Mouse (Mus musculus): ENCODE measurements at regions not wholly inside any gene's neighbourhood (a gene's known extent, or its start where the extent isn't known, plus 50 kb on each side); places are given as distances from the start of the nearest gene placed in this dataset.

DNA sequence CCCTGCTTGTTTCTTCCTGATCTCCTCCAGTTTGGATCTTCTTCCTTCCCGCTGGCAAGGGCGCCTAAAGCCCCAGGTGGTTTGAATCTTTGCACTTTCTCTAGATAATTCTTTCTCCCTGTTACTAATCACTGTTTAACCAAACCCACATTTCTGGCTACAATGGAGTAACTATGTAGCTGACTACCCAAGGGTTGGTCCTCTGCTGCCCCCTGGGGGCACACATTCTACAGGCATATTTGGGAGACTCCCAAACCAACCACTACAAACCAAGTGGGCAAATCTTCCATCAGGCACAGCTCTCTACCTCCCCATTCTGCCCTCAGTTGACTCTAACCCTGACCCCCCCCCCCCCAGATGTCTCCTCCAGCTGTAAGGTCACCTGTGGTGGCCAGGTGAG is 98.7 kb downstream of the 4930564D02Rik start:
- Histone ChIP-seq H3K9me3 (ENCODE audit: low read length) (peaks cover 2% of the 10 kb centered on the region; the same call in 1 of the 2 replicates), H3K4me1 (replicated peaks; ENCODE audit: low read depth, low read length) (no peaks in the 10 kb centered on the region), H3K27me3 (ENCODE audit: insufficient read depth, low read length) (0 out of 2 replicates have a peak, but pooled peaks cover 11% of the 10 kb centered on the region), H3K4me3 (replicated peaks; ENCODE audit: low read length) (no peak overlapping the region), H3K36me3 (ENCODE audit: insufficient read depth, low read length) (no peaks in the 10 kb centered on the region)
- TF ChIP-seq CTCF (conservative IDR thresholded peaks at IDR 0.05; ENCODE audit: low read length) (peak; percentile 48), POU5F1 (IDR thresholded peaks at IDR 0.05; ENCODE audit: borderline replicate concordance, low read length) (no peak)

DNA sequence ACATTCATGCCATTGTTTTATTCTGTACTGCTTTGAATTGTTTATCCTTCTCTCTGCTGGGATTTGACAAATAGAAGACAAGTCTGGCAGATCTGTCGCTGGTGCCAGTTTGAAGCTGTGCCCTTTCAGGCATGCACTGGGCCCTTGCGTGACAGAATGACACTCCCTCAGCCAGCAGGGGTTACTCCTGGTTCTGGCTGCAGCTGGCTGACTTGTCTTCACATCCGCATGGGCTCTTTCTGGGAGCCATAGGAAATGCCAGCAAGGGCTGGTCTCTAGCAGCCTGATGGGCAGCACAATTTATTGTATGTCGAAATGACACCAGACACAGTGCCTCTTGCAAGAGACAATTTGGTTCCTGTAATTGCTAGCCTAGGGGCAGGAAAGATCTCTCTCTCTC is 102.5 kb downstream of the 4930564D02Rik start:
- Histone ChIP-seq H3K36me3 (ENCODE audit: insufficient read depth, low read length) (no peaks in the 10 kb centered on the region), H3K27me3 (ENCODE audit: insufficient read depth, low read length) (0 out of 2 replicates have a peak, but pooled peaks cover 5% of the 10 kb centered on the region), H3K9me3 (ENCODE audit: low read length) (peaks cover 5% of the 10 kb centered on the region; the same call in 1 of the 2 replicates), H3K4me3 (replicated peaks; ENCODE audit: low read length) (no peak overlapping the region), H3K4me1 (replicated peaks; ENCODE audit: low read depth, low read length) (no peaks in the 10 kb centered on the region)
- TF ChIP-seq CTCF (conservative IDR thresholded peaks at IDR 0.05; ENCODE audit: low read length) (no peak), POU5F1 (IDR thresholded peaks at IDR 0.05; ENCODE audit: borderline replicate concordance, low read length) (no peak), NANOG (IDR thresholded peaks at IDR 0.05; ENCODE audit: borderline replicate concordance, low read length) (no peak)

DNA sequence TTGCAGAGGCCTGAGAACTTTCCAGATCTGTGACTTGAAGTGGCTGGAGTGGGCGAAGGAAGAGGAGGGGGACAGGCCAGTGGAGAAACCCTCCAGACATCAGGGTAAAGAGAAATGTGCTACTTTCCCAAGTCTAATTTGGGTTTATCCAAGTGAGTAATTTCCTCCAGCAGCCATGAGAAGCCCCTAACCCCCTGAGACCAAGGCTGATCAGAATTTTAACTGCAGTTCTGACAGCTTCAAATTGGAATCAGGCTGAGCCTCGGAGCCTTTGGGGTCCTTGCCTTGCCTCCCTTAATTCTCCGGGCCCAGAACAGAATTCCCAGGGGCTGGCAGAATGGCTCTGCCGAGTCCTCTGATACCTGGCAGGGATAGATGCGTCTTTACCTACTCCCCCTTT is 104.9 kb downstream of the 4930564D02Rik start:
- Histone ChIP-seq H3K27me3 (ENCODE audit: insufficient read depth, low read length) (0 out of 2 replicates have a peak, but pooled peaks cover 4% of the 10 kb centered on the region), H3K4me3 (replicated peaks; ENCODE audit: low read length) (no peak overlapping the region), H3K36me3 (ENCODE audit: insufficient read depth, low read length) (no peaks in the 10 kb centered on the region), H3K9me3 (ENCODE audit: low read length) (peaks cover 5% of the 10 kb centered on the region; the same call in 1 of the 2 replicates), H3K4me1 (replicated peaks; ENCODE audit: low read depth, low read length) (no peaks in the 10 kb centered on the region)
- TF ChIP-seq NANOG (IDR thresholded peaks at IDR 0.05; ENCODE audit: borderline replicate concordance, low read length) (no peak), POU5F1 (IDR thresholded peaks at IDR 0.05; ENCODE audit: borderline replicate concordance, low read length) (no peak), CTCF (conservative IDR thresholded peaks at IDR 0.05; ENCODE audit: low read length) (no peak)

DNA sequence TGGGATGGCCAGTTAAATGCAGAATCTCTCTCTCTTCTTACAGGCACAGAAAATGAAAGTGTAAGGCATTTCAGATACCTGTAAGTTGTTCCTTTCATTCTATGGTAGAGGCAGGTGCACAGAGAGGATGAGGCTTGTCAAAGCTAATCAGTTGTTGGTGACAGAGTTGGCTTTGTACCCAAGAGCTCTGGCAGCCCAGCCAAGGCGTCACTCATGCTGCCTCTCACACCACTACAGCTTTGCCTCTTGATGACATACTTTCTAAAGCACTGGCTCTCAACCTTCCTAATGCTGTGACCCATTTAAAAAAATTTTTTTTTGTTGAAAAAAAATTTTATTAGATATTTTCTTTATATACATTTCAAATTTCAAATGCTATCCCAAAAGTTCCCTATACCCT is 105.4 kb downstream of the 4930564D02Rik start:
- Histone ChIP-seq H3K4me1 (replicated peaks; ENCODE audit: low read depth, low read length) (no peaks in the 10 kb centered on the region), H3K36me3 (ENCODE audit: insufficient read depth, low read length) (no peaks in the 10 kb centered on the region), H3K9me3 (ENCODE audit: low read length) (peaks cover 5% of the 10 kb centered on the region; the same call in 1 of the 2 replicates), H3K4me3 (replicated peaks; ENCODE audit: low read length) (no peak overlapping the region), H3K27me3 (ENCODE audit: insufficient read depth, low read length) (0 out of 2 replicates have a peak, but pooled peaks cover 4% of the 10 kb centered on the region)
- no peak for TF ChIP-seq POU5F1 (IDR thresholded peaks at IDR 0.05; ENCODE audit: borderline replicate concordance, low read length)
- no peak for TF ChIP-seq NANOG (IDR thresholded peaks at IDR 0.05; ENCODE audit: borderline replicate concordance, low read length)
- no peak for TF ChIP-seq CTCF (conservative IDR thresholded peaks at IDR 0.05; ENCODE audit: low read length)

DNA sequence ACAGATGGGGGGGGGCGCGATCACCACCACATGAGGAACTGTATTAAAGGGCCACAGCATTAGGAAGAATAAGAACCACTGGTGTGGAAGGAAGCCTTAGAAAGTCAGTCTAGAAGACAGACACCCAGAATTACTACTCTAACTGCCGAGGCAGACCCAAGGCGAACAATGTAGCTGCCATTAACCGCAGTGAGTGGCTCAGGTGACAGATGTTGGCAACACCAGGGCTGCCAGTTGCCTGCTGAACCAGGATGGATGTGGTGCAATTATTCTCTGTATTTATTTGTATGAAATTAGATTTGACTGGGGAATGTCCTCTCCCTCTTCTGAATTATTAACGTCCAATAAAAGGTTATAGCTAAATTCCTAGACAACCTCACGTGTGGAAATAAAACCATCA is 124.7 kb downstream of the 4930564D02Rik start:
- Histone ChIP-seq H3K27me3 (ENCODE audit: insufficient read depth, low read length) (no peaks in the 10 kb centered on the region), H3K36me3 (ENCODE audit: insufficient read depth, low read length) (no peaks in the 10 kb centered on the region), H3K4me3 (replicated peaks; ENCODE audit: low read length) (no peak overlapping the region), H3K9me3 (ENCODE audit: low read length) (no peaks in the 10 kb centered on the region), H3K4me1 (replicated peaks; ENCODE audit: low read depth, low read length) (no peaks in the 10 kb centered on the region)
- no peak for TF ChIP-seq NANOG (IDR thresholded peaks at IDR 0.05; ENCODE audit: borderline replicate concordance, low read length)
- no peak for TF ChIP-seq POU5F1 (IDR thresholded peaks at IDR 0.05; ENCODE audit: borderline replicate concordance, low read length)
- no peak for TF ChIP-seq CTCF (conservative IDR thresholded peaks at IDR 0.05; ENCODE audit: low read length)

DNA sequence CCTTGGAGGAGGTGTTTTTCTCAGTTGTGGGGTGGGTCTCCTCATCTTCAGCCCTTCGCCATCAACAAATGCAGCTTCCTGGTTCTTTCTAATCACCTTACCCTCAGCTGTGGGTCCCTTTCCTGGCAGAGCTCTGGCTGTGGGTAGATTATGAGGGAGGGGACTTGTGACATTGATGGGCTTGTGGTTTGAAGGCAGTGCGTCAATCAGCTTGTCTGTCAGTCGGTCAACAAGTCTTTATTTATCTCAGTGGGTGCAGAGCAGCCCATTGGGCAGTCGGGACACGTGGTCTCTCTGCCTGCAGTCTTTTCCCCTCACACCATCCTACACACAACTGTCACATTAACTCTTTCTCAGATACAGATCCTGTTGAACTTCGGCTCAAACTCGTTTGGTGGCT is 125.2 kb downstream of the 4930564D02Rik start:
- TF ChIP-seq POU5F1 (IDR thresholded peaks at IDR 0.05; ENCODE audit: borderline replicate concordance, low read length): no peak
- TF ChIP-seq NANOG (IDR thresholded peaks at IDR 0.05; ENCODE audit: borderline replicate concordance, low read length): no peak
- no peak for TF ChIP-seq CTCF (conservative IDR thresholded peaks at IDR 0.05; ENCODE audit: low read length)

DNA sequence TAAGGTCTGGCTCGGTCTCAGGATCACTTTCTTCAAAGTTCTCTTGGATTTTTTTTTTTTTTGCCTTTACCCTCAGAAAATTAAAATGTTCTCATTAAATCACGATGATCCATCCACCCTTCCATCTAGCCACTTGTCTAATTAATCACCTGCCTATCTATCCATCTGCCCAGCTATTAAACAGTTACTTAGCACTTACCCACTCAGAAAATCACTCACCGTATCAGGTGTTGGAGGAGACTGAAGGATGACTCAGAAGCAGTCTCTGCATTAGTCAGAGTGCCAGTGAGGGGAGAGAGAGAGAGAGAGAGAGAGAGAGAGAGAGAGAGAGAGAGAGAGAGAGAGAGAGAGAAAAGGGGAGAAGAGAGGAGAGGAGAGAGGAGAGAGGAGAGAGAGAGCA is 134.1 kb downstream of the 4930564D02Rik start:
- Histone ChIP-seq H3K4me1 (replicated peaks; ENCODE audit: low read depth, low read length) (no peaks in the 10 kb centered on the region), H3K27me3 (ENCODE audit: insufficient read depth, low read length) (0 out of 2 replicates have a peak, but pooled peaks cover 2% of the 10 kb centered on the region), H3K4me3 (replicated peaks; ENCODE audit: low read length) (no peak overlapping the region), H3K9me3 (ENCODE audit: low read length) (0 out of 2 replicates have a peak, but pooled peaks cover 7% of the 10 kb centered on the region), H3K36me3 (ENCODE audit: insufficient read depth, low read length) (no peaks in the 10 kb centered on the region)
- TF ChIP-seq POU5F1 (IDR thresholded peaks at IDR 0.05; ENCODE audit: borderline replicate concordance, low read length) (no peak), CTCF (conservative IDR thresholded peaks at IDR 0.05; ENCODE audit: low read length) (no peak), NANOG (IDR thresholded peaks at IDR 0.05; ENCODE audit: borderline replicate concordance, low read length) (no peak)

More for the DNA sequence above, 125.2 kb downstream of the 4930564D02Rik start:
- Histone ChIP-seq H3K9me3 (ENCODE audit: low read length) (no peaks in the 10 kb centered on the region), H3K27me3 (ENCODE audit: insufficient read depth, low read length) (no peaks in the 10 kb centered on the region), H3K36me3 (ENCODE audit: insufficient read depth, low read length) (no peaks in the 10 kb centered on the region), H3K4me3 (replicated peaks; ENCODE audit: low read length) (no peak overlapping the region), H3K4me1 (replicated peaks; ENCODE audit: low read depth, low read length) (no peaks in the 10 kb centered on the region)

DNA sequence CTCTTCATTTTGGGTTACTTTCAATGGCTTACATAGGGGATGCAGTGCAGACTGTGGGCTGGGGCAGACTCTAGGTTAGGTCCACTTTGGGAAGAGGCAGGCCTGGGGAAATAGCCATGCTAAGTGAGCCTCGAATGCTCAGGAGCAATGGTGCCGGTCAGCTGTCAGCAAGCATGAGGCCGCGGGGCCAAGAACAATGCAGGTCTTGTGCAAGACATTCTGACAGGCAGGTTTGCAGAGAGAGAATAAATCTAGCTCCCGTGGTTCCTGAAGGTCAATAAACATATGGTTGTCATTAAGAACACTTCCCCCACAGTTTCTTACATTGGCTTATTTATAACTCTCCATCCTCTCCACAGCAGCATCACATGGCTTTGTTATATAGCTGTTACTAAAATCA is 142.5 kb downstream of the 4930564D02Rik start:
- Histone ChIP-seq H3K36me3 (ENCODE audit: insufficient read depth, low read length) (no peaks in the 10 kb centered on the region), H3K9me3 (ENCODE audit: low read length) (0 out of 2 replicates have a peak, but pooled peaks cover 2% of the 10 kb centered on the region), H3K27me3 (ENCODE audit: insufficient read depth, low read length) (no peaks in the 10 kb centered on the region), H3K4me3 (replicated peaks; ENCODE audit: low read length) (no peak overlapping the region), H3K4me1 (replicated peaks; ENCODE audit: low read depth, low read length) (no peaks in the 10 kb centered on the region)
- TF ChIP-seq POU5F1 (IDR thresholded peaks at IDR 0.05; ENCODE audit: borderline replicate concordance, low read length) (no peak), CTCF (conservative IDR thresholded peaks at IDR 0.05; ENCODE audit: low read length) (no peak), NANOG (IDR thresholded peaks at IDR 0.05; ENCODE audit: borderline replicate concordance, low read length) (no peak)

DNA sequence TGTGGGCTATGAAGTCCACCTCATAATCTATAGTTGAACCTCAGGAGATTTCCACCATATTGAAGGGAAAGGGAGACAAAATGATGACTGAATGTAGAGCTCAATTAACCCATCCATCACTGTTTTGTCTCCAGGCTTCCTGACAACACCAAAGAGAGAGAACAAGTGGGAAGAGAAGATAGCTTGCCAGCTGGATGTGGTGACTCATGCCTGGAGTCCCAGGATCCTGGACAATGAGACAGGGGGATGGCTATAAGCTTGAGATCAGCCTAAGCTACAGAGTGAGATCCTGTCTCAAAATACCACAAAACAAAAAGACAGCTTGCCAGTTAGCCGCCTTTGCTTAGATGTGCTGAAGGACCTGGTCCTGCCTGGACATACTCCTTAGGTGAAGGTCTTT is 144.4 kb downstream of the 4930564D02Rik start:
- Histone ChIP-seq H3K27me3 (ENCODE audit: insufficient read depth, low read length) (no peaks in the 10 kb centered on the region; the same call in 1 of the 2 replicates), H3K9me3 (ENCODE audit: low read length) (no peaks in the 10 kb centered on the region), H3K36me3 (ENCODE audit: insufficient read depth, low read length) (no peaks in the 10 kb centered on the region), H3K4me1 (replicated peaks; ENCODE audit: low read depth, low read length) (no peaks in the 10 kb centered on the region), H3K4me3 (replicated peaks; ENCODE audit: low read length) (no peak overlapping the region)
- TF ChIP-seq CTCF (conservative IDR thresholded peaks at IDR 0.05; ENCODE audit: low read length) (no peak), POU5F1 (IDR thresholded peaks at IDR 0.05; ENCODE audit: borderline replicate concordance, low read length) (no peak), NANOG (IDR thresholded peaks at IDR 0.05; ENCODE audit: borderline replicate concordance, low read length) (no peak; the same call in 1 of the 2 replicates)
